Mouse (Mus musculus) kidney, adult 2 months (tissue): ENCODE measurements at regions not wholly inside any gene's neighbourhood (a gene's known extent, or its start where the extent isn't known, plus 50 kb on each side); places are given as distances from the start of the nearest gene placed in this dataset.
A peak's percentile ranks its signal among the peaks of the same experiment; 100 is the strongest.

Experiments
- DNase-seq: peaks from one replicate; pipeline ENCODE4 v3.0.0; 2021
- H3K27ac ChIP-seq: fragments of 200-500 bp; 2 replicates; pipeline ENCODE4 v1.5.1; 2012; ENCODE audit warnings: low read depth, low read length, control low read depth, inconsistent platforms; ENCODE audit not compliant: insufficient read depth
- H3K27me3 ChIP-seq: fragments of 200-500 bp; replicated peaks from 2 replicates; pipeline ENCODE4 v1.6.1; 2012; ENCODE audit warnings: mild to moderate bottlenecking, moderate library complexity, low read length, inconsistent platforms; ENCODE audit not compliant: control insufficient read depth, insufficient read depth
- H3K36me3 ChIP-seq: fragments of 200-500 bp; 2 replicates; pipeline ENCODE4 v1.6.1; 2012; ENCODE audit warnings: mild to moderate bottlenecking, moderate library complexity, low read length, inconsistent platforms; ENCODE audit not compliant: control insufficient read depth, insufficient read depth
- H3K4me1 ChIP-seq: fragments of 200-500 bp; 2 replicates; pipeline ENCODE4 v1.6.1; 2011; ENCODE audit warnings: low read length; ENCODE audit not compliant: control insufficient read depth, insufficient read depth
- H3K4me3 ChIP-seq: fragments of 200-500 bp; 2 replicates; pipeline ENCODE4 v1.5.1; 2011; ENCODE audit warnings: mild to moderate bottlenecking, low read depth, low read length, control low read depth; ENCODE audit not compliant: insufficient read depth
- CTCF ChIP-seq: fragments of 200-500 bp; conservative IDR thresholded peaks from 2 replicates; pipeline ENCODE4 v1.5.1; 2011; ENCODE audit warnings: low read depth, mild to moderate bottlenecking, control low read depth, low read length, moderate library complexity, mixed read lengths; ENCODE audit not compliant: insufficient read depth, insufficient read length
- POLR2A ChIP-seq: fragments of 200-500 bp; IDR thresholded peaks from one replicate; pipeline ENCODE4 v1.6.1; 2011; ENCODE audit warnings: low read depth, low read length, control low read depth
- WGBS: fragments of 180-500 bp; shearing (Covaris S2); methylation state at CpG from one replicate; pipeline ENCODE4 v1.1.7; 2018; 5-methylcytosine and 5-hydroxymethylcytosine counted together

DNA sequence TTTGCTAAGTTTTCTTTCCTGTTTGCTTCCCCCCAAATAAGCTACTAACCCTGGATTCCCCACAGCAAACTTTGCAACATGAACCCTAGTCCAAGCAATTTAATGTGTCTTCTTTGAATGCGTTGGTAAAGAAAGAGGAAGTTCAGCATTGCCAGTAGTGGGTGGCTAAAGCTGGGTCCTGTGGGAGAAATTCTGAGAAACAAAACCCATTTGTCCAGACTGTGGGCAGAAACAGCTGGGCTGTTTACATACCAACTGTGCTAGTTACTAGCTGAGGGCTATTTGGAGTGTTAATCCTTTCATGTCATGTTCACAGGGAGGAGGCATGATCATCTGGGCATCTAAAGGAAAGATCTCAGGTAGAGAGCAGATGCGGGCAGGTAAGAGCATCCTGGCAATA, 51.8 kb upstream of the 1190002N15Rik start:
- no peak for DNase-seq
- H3K4me3 ChIP-seq = no peak overlapping the region
- WGBS = 79% methylated on average over 2 of the region's 2 CpGs
- H3K4me1 ChIP-seq = no peaks in the 10 kb centered on the region
- H3K27me3 ChIP-seq = no peaks in the 10 kb centered on the region
- no peak overlapping the region for H3K27ac ChIP-seq
- H3K36me3 ChIP-seq = no peaks in the 10 kb centered on the region
- no peak for TF ChIP-seq CTCF
- TF ChIP-seq POLR2A = no peak

DNA sequence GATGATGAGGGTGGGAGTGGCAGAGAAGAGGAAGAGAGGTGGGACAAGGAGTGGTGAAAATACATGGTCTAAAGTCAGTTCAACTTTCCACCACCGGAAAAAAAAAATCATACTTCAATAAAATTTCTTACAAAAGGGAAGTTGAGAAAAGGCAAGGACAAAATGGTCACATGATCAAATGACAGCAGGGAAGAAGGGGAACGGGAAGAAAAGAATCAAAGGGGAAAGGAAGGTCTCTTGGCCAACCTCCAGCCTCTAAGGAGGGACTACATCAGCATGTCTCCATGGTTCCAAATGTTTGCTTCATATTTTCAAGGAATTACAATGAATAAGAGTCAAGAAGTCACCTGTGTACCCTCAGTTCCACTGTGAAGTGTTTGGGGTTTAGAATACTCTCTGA, 64.7 kb upstream of the Slc9a9 start:
- H3K27me3 ChIP-seq = no peaks in the 10 kb centered on the region
- WGBS = 69% methylated on average over 2 of the region's 2 CpGs

DNA sequence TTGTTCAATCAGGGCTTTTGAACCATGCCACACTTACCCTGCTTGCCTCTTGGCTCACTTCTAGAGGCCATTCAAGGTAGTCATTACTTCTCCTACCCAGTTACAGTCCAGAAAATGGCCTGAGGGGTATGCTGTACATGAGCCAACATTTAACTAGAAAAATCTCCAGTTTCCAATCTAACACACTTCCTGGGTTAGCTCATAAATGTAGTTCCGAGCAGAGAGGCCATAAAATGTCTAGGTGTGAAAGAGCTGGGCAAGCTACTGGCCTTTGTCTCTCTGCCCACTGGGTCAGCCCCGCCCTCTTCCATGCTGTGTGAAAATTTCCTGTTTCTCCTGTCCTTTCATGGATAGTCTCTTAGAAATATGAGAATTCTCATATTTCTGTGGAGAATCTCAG, 63.3 kb upstream of the Slc9a9 start:
- TF ChIP-seq CTCF (no peak), POLR2A (no peak)
- Histone ChIP-seq H3K4me3 (no peak overlapping the region), H3K27me3 (no peaks in the 10 kb centered on the region), H3K4me1 (no peaks in the 10 kb centered on the region), H3K36me3 (no peaks in the 10 kb centered on the region), H3K27ac (no peak overlapping the region)
- peak; percentile 30 for DNase-seq
- 48% methylated on average over 2 of the region's 2 CpGs for WGBS

More for the DNA sequence above, 64.7 kb upstream of the Slc9a9 start:
- no peaks in the 10 kb centered on the region for H3K36me3 ChIP-seq
- TF ChIP-seq CTCF (no peak), POLR2A (no peak)
- DNase-seq = no peak
- no peak overlapping the region for H3K27ac ChIP-seq
- no peak overlapping the region for H3K4me3 ChIP-seq
- no peaks in the 10 kb centered on the region for H3K4me1 ChIP-seq

GRCm38 (mm10) chr9:94607011-94607749, 62.5 kb upstream of the Slc9a9 start:
- H3K27ac ChIP-seq = no peak overlapping the region
- DNase-seq = no peak
- no peak overlapping the region for H3K4me3 ChIP-seq
- WGBS = 74% methylated on average over 13 of the region's 13 CpGs
- TF ChIP-seq CTCF (no peak), POLR2A (no peak)
- H3K4me1 ChIP-seq = no peaks in the 10 kb centered on the region
- H3K36me3 ChIP-seq = no peaks in the 10 kb centered on the region
- no peaks in the 10 kb centered on the region for H3K27me3 ChIP-seq

GRCm38 (mm10) chr9:94607750-94608106, 62.0 kb upstream of the Slc9a9 start:
- Histone ChIP-seq H3K4me1 (no peaks in the 10 kb centered on the region), H3K27me3 (no peaks in the 10 kb centered on the region), H3K27ac (no peak overlapping the region), H3K36me3 (no peaks in the 10 kb centered on the region), H3K4me3 (no peak overlapping the region)
- DNase-seq = no peak
- 63% methylated on average over 2 of the region's 2 CpGs for WGBS
- TF ChIP-seq CTCF (no peak), POLR2A (no peak)

DNA sequence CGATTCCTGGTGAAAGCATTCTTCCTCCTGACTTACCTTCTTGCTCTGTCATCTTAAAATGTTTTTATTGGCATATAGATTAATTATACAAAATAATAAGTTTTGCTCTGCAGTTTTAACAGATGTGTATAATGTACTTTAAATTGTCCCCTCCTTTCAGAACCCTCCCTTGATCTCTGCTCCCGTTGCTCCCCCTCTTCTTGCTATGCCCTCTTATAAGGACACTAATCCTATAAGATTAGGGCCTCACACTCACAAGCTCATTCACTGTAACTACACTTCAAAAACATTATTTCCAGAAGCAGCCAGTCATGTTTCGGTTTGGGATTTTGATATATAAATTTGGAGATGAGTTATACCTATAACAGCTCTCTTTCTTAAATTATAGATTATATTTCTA, 59.6 kb upstream of the Slc9a9 start:
- Histone ChIP-seq H3K36me3 (no peaks in the 10 kb centered on the region), H3K27me3 (no peaks in the 10 kb centered on the region), H3K27ac (no peak overlapping the region), H3K4me1 (no peaks in the 10 kb centered on the region), H3K4me3 (no peak overlapping the region)
- DNase-seq = no peak
- 81% methylated on average over 3 of the region's 3 CpGs for WGBS
- TF ChIP-seq POLR2A (no peak), CTCF (no peak)

DNA sequence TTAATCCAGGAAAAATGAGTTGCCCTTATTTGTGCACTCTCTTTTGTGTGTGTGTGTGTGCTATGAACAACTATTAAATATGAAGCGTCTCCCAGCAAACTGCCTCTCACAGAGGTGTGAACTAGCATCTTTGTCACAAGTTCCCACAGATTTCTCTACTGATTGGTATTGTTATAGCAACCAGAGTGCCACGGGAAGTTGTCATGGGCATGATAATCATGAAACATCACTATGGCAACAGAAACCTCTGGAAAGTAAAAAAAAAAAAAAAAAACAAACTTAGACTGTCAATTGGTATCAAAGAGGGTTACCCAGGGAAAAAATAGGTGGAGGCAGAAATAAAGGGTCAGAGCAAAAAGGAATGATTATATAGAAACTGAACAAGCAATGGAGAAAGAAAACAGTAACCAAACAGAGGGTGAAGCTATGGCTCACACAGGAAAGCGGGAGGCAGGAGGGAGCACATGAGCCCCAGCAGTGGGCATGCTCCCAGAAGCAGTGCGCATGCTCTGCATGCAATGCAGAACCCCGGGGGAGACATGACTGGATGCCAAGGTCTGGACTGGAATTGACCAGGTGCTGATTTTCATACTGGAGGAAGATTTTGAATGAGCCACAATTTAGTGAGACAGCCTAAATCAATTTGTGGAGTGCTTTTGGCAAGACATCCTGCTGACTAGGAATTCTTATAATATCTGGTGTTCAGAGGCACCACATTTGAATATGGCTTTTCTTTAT, 58.9 kb upstream of the Slc9a9 start:
- WGBS = 64% methylated on average over 5 of the region's 5 CpGs
- no peak for TF ChIP-seq CTCF
- TF ChIP-seq POLR2A = no peak
- no peak overlapping the region for H3K4me3 ChIP-seq

More for the DNA sequence above, 58.9 kb upstream of the Slc9a9 start:
- DNase-seq = no peak
- H3K4me1 ChIP-seq = no peaks in the 10 kb centered on the region
- no peaks in the 10 kb centered on the region for H3K27me3 ChIP-seq
- no peaks in the 10 kb centered on the region for H3K36me3 ChIP-seq
- H3K27ac ChIP-seq = no peak overlapping the region
